Mouse (Mus musculus): ENCODE results near the gene Sez6. TPM values are rescaled to one million over a fixed set of nuclear protein-coding genes. Genes with fewer than 3 reads are reported as not detected.

Gene Sez6
- polyA plus RNA-seq, 1 experiment = 0.41 TPM

DNA sequence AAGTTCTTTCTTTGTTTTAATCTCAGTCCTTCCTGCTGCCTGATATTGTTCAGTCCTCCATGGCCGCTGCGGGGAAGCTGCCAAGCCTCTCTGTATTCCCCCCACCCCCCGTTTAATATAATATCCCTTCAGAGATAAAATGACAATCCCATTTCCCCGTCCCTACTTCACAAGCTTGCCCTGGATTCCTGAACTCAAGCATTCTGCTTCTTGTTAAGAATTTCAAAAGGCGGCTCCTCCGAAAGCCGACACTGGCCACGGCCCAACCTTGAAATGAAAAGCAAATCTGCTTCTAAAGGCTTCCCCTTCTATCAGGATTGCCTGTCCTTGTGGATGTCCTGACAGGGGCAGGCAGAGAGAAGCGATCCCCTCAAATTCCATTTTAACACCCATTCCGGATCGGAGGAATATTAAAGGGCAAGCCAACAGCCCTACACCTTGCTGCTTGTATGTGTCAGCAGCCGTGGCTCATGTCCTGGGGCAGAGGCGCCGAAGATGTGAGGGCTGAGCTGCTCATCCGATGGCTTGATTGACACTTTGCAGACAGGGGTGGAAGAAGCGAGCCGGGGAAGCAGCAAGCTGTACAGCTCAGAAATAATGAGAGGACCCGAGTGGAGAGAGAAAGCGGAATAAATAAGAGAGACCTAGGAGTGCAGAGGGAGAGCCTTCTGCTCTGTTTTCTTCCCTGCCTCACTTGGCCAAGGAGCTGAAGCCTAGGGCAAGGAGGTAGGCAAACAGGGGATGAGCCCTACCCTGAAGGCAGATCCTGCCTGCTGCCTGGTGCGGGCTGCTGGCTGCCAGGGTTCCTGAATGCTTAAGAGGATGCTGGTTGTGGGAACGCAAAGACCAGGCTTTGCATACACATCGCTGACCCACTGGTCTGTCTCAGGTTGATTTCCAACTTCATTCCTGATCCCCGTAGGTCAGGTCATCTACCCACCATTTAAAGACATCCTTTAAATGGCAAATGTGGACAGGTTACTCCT is 33.5 kb upstream of the Sez6 start:
- no peaks in the 10 kb centered on the region for H3K36me3 ChIP-seq (ENCODE audit: control insufficient read depth, insufficient read depth, low read length)
- no peak overlapping the region for H3K4me3 ChIP-seq (ENCODE audit: low read depth, low read length)
- WGBS = 59% methylated on average over 23 of the region's 23 CpGs
- no peaks in the 10 kb centered on the region for H3K27me3 ChIP-seq (ENCODE audit: control insufficient read depth, insufficient read depth, low read length)
- peaks cover 20% of the 10 kb centered on the region for H3K4me1 ChIP-seq (ENCODE audit: control insufficient read depth, insufficient read depth, insufficient read length, low read length)
- no peak overlapping the region for H3K27ac ChIP-seq (ENCODE audit: insufficient read depth, low read depth, low read length)
- TF ChIP-seq POLR2A (IDR thresholded peaks at IDR 0.05; ENCODE audit: low read depth, low read length) (no peak), CTCF (IDR thresholded peaks at IDR 0.05; ENCODE audit: extremely low read depth, insufficient read length, insufficient replicate concordance, low read depth, low read length) (no peak)

DNA sequence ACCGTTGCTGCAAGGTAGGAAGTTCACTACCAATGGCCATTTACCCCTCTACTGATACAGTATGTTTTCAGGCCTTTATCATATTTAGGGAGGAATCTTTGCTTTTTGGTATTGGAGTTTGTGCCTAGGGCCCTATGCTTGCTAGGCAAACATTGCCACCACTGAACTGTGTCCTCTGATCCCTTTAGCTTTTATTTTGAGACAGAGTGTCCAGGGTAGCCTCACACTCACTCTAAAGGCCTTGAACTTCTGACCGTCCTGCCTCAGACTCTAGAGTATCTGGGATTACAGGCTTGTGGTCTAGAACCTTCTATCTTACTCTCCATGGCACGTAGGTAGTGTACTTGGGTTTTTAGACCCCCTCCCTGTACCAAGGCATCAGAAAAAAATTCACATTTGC is 30.4 kb upstream of the Sez6 start:
- no peak overlapping the region for H3K27ac ChIP-seq (ENCODE audit: insufficient read depth, low read depth, low read length)
- H3K27me3 ChIP-seq (ENCODE audit: control insufficient read depth, insufficient read depth, low read length) = no peaks in the 10 kb centered on the region
- no peaks in the 10 kb centered on the region for H3K36me3 ChIP-seq (ENCODE audit: control insufficient read depth, insufficient read depth, low read length)
- H3K4me1 ChIP-seq (ENCODE audit: control insufficient read depth, insufficient read depth, insufficient read length, low read length) = peaks cover 5% of the 10 kb centered on the region; the same call in 1 of the 2 replicates
- 86% methylated on average over 3 of the region's 3 CpGs for WGBS
- TF ChIP-seq CTCF (IDR thresholded peaks at IDR 0.05; ENCODE audit: extremely low read depth, insufficient read length, insufficient replicate concordance, low read depth, low read length) (no peak), POLR2A (IDR thresholded peaks at IDR 0.05; ENCODE audit: low read depth, low read length) (no peak)
- H3K4me3 ChIP-seq (ENCODE audit: low read depth, low read length) = no peak overlapping the region

DNA sequence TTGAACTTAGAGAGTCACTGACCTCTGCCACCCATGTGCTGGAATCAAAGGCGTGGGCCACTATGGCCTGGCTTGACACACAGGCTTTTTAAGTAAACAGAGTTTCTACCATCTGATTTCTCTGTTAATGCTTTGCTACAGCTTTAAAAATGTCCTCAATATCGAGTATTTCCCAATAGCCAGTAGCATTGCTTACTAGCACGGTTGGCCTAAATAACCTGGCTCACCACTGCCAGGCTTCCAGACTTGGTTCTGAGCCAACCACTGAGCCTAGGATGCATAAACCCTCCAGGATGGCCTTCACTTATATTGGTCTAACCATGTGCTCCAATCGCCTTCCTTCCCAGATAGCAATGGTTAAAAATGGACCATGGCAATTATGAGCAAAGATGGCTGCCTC is 29.9 kb upstream of the Sez6 start:
- Histone ChIP-seq H3K4me1 (ENCODE audit: control insufficient read depth, insufficient read depth, insufficient read length, low read length) (peaks cover under 1% of the 10 kb centered on the region; the same call in 1 of the 2 replicates), H3K27ac (ENCODE audit: insufficient read depth, low read depth, low read length) (no peak overlapping the region), H3K36me3 (ENCODE audit: control insufficient read depth, insufficient read depth, low read length) (no peaks in the 10 kb centered on the region), H3K27me3 (ENCODE audit: control insufficient read depth, insufficient read depth, low read length) (no peaks in the 10 kb centered on the region), H3K4me3 (ENCODE audit: low read depth, low read length) (no peak overlapping the region)
- TF ChIP-seq POLR2A (IDR thresholded peaks at IDR 0.05; ENCODE audit: low read depth, low read length) (no peak), CTCF (IDR thresholded peaks at IDR 0.05; ENCODE audit: extremely low read depth, insufficient read length, insufficient replicate concordance, low read depth, low read length) (no peak)
- WGBS = 73% methylated on average over 4 of the region's 4 CpGs

DNA sequence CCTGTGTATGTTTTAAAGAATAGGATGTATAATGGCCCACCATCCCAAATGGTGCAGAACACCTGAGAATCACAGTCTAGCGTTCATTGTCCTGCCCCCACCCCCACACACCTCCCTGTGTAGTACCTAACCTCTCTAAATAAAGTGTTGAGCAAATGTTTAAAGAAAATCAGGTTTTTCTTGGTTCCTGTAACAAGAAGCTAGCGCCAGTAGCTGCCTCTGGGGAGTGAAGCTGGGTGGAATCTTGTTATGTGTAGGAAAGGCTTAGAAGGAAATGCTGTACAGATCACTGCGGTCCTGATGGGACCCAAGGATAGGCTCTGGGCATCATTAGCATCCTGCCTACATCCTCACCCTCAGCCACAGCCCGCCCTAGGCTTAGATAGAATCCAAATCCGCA is 29.2 kb upstream of the Sez6 start:
- TF ChIP-seq CTCF (IDR thresholded peaks at IDR 0.05; ENCODE audit: extremely low read depth, insufficient read length, insufficient replicate concordance, low read depth, low read length) (no peak), POLR2A (IDR thresholded peaks at IDR 0.05; ENCODE audit: low read depth, low read length) (no peak)
- H3K27me3 ChIP-seq (ENCODE audit: control insufficient read depth, insufficient read depth, low read length) = no peaks in the 10 kb centered on the region
- WGBS = 77% methylated on average over 5 of the region's 5 CpGs
- H3K4me1 ChIP-seq (ENCODE audit: control insufficient read depth, insufficient read depth, insufficient read length, low read length) = no peaks in the 10 kb centered on the region
- H3K27ac ChIP-seq (ENCODE audit: insufficient read depth, low read depth, low read length) = no peak overlapping the region
- no peaks in the 10 kb centered on the region for H3K36me3 ChIP-seq (ENCODE audit: control insufficient read depth, insufficient read depth, low read length)
- no peak overlapping the region for H3K4me3 ChIP-seq (ENCODE audit: low read depth, low read length)

DNA sequence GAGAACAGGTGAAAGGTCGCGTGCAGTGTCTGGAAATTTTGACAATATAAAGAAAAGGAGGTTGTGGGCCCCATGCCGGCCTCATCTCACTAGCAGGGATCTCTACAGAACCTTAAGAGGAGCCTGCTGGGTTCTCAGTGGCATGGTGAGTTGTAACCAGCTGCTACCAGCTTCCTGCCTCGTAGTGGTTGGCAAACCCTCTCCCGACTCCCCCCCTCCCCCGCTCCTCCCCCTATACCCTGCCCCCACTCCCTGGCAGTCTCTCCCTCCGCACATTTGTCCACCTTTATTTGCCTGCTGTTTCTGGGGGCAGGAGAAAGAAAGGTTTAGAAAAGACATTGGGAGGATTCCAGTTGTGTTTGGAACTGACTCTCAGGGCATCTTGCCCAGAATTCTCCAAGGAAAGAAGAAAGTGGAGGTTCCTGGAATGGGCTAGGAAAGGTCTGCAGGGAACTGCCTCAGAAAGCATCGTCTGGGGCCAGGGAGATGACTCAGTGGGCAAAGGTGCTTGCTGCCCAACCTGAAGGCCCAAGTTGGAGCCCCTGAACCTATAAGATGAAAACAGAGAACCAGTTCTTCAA is 28.7 kb upstream of the Sez6 start:
- Histone ChIP-seq H3K27me3 (ENCODE audit: control insufficient read depth, insufficient read depth, low read length) (no peaks in the 10 kb centered on the region; the same call in 1 of the 2 replicates), H3K36me3 (ENCODE audit: control insufficient read depth, insufficient read depth, low read length) (no peaks in the 10 kb centered on the region), H3K27ac (ENCODE audit: insufficient read depth, low read depth, low read length) (no peak overlapping the region), H3K4me3 (ENCODE audit: low read depth, low read length) (no peak overlapping the region), H3K4me1 (ENCODE audit: control insufficient read depth, insufficient read depth, insufficient read length, low read length) (no peaks in the 10 kb centered on the region)
- no peak for TF ChIP-seq POLR2A (IDR thresholded peaks at IDR 0.05; ENCODE audit: low read depth, low read length)
- no peak for TF ChIP-seq CTCF (IDR thresholded peaks at IDR 0.05; ENCODE audit: extremely low read depth, insufficient read length, insufficient replicate concordance, low read depth, low read length)
- 64% methylated on average over 8 of the region's 8 CpGs for WGBS

DNA sequence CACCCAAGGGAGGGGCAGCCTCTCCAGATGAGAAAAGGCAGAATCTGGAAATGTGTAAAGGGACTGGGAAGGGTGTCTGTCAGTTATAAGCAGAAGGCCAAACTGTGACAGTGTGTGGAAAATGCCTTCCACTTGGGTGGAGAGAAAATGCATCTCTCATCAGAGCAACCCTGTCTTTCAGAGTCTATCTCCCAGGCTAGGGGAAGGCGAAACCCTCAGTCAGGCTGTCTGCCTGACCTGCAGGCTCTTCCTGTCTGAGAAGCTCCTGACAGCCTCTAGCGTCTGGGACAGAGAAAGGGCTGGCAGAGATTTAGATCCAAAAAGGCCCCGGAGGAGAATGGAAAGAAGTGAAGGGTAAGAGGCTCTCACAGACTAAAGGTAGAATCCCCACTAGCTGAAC is 26.8 kb upstream of the Sez6 start:
- 50% methylated on average over 3 of the region's 3 CpGs for WGBS
- TF ChIP-seq POLR2A (IDR thresholded peaks at IDR 0.05; ENCODE audit: low read depth, low read length) = no peak
- TF ChIP-seq CTCF (IDR thresholded peaks at IDR 0.05; ENCODE audit: extremely low read depth, insufficient read length, insufficient replicate concordance, low read depth, low read length) = no peak
- H3K27me3 ChIP-seq (ENCODE audit: control insufficient read depth, insufficient read depth, low read length) = no peaks in the 10 kb centered on the region; the same call in 1 of the 2 replicates
- H3K36me3 ChIP-seq (ENCODE audit: control insufficient read depth, insufficient read depth, low read length) = no peaks in the 10 kb centered on the region
- no peak overlapping the region for H3K4me3 ChIP-seq (ENCODE audit: low read depth, low read length)
- no peak overlapping the region for H3K27ac ChIP-seq (ENCODE audit: insufficient read depth, low read depth, low read length)
- no peaks in the 10 kb centered on the region for H3K4me1 ChIP-seq (ENCODE audit: control insufficient read depth, insufficient read depth, insufficient read length, low read length)

DNA sequence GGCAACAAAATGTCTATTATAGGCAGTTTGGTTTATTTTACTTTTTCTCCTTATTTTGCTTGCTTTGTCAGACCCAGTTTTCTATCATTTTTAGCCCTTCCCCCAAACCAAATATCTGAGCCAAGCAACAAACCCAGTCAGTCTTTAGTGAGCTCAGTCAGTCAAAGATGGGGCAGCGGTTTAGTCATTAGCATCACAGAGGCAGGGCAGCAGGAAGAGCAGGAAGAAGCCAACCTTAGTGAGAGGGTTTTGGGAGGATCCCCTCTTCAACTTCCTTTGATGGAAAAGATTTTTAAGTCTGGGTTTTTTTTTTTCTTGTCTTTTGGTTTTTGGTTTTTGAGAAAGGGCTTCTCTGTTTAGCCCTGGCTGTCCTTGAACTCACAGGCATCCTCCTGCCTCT is 25.9 kb upstream of the Sez6 start:
- Histone ChIP-seq H3K4me1 (ENCODE audit: control insufficient read depth, insufficient read depth, insufficient read length, low read length) (no peaks in the 10 kb centered on the region), H3K27me3 (ENCODE audit: control insufficient read depth, insufficient read depth, low read length) (no peaks in the 10 kb centered on the region; the same call in 1 of the 2 replicates), H3K27ac (ENCODE audit: insufficient read depth, low read depth, low read length) (no peak overlapping the region), H3K4me3 (ENCODE audit: low read depth, low read length) (no peak overlapping the region), H3K36me3 (ENCODE audit: control insufficient read depth, insufficient read depth, low read length) (no peaks in the 10 kb centered on the region)
- WGBS = 75% methylated on average over 1 of the region's 1 CpGs
- TF ChIP-seq POLR2A (IDR thresholded peaks at IDR 0.05; ENCODE audit: low read depth, low read length) (no peak), CTCF (IDR thresholded peaks at IDR 0.05; ENCODE audit: extremely low read depth, insufficient read length, insufficient replicate concordance, low read depth, low read length) (no peak)

Data from small intestine, adult 2 months (tissue).